Mouse (Mus musculus): ENCODE data around the gene Epx.

The Epx gene

DNA sequence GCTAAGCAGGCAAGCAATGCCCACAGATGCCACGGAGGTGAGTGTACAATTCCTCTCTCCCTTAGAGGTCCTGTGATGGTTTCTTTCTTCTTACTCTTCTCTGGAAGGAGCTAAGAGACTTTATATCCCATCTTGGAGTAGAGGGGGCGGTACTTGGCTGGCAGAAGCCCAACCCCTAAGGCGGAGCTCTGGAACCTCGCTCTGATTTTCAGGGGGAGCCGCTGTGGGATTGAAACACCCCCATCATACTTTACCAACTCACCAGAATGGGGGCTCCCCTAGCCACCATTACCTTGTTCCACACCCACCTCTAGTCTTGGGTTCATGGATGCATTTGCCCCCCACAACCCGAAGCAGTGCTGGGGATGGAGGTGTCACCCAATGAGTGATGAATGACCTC, at the start of gene Epx:
Epx (minus strand) TSS at position 101 of the 400 bp plus-strand sequence.
- DNase-seq (ENCODE audit: low read depth, low spot score): no peak

DNA sequence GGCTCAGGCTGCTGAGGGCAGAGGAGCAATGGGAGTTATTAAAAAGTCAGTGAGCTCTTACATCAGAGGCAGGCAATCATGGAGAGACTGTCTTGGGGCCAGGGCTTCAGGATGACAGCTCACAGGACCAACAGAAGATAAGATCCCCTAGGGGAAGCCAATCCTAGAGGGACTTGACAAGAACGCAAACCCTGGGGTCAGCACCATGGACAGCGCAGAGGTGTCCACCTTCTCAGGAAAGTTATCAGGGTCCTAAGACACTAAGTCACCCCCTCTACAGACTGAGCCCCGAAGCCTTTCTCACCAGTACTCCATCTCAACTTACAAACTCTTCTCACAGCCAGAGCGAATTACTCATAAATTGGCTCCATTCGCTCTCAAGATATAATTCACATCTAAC, 45.6 kb upstream of the Epx start, which contains the start of gene Olfr464:
Olfr464 (minus strand) TSS at position 2 of the 400 bp plus-strand sequence.
- peak; percentile 39 for DNase-seq (ENCODE audit: low read depth, low spot score)

DNA sequence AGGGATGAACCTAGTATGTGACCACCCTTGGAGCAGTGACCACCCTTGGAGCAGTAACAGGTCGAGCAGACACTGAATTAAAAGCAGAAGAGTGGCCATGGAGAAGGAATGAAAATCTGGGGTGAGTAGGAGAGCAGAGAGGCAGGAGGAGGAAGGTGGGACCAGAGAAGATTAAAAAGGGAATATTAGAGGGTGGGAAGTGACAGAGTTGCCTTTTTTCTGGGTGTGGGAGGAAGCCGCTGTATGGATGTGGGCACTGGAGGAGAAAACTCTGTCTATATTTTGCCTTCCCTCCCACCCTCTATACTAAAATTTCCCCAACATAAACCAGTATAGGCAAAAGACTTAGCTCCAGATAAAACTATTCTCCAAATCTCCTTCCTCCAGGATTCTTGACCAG, 45.0 kb upstream of the Epx start:
- no peak for DNase-seq (ENCODE audit: low read depth, low spot score)

DNA sequence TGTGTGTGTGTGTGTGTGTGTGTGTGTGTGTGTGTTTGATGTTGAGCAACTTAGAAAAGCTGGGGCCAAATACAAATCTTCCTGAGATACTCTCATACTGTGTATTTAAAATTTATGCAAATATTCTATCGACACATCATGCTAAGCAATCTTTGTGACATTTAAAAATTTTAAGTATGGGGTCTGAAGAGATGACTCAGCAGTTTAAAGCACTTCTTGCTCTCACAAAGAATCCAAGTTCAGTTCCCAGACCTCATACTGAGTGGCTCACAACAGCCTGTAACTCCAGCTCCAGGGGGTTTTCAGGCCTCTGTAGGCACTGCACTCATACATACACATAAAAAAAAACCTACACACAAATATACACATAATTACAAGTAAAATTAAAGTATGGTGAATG, 40.7 kb upstream of the Epx start:
- no peak for DNase-seq (ENCODE audit: low read depth, low spot score)

DNA sequence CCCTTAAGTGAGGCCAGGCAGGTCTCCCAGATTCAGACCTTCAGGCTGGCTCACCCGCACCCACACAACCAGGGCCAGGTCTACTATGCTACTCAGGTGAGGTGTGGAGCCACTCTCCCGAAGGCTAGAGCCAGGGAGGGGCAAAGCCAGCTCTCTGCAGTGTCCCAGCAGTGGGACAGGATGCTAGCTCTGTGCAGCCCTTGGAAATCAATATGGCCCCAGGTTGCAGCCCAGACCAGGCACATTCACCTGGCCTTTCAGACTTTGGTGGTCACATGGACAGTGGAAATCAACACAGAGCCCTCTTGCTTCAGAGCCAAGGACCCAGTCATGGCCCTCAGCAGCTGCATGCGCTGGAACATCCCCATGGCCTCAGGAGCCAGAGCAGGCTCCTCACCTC, 29.0 kb upstream of the Epx start:
- DNase-seq (ENCODE audit: low read depth, low spot score): no peak

DNA sequence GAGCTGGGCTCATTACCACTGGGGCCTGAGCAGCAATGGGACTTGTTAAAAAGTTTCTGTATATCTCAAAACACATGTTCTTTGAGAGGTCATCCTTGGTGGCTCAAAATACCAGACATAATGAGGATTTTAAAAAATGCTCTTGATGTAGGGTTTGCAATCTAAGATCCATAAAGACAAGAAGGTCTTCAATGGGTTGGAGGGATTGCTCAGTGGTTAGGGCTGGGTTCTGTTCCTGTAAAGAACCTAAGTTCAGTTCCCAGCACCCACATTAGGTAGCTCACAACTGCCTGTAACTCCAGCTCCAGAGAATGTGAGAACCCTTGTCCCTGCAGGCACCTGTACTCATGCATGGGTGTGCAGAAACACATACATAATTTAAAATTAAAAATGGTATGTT, 22.0 kb upstream of the Epx start, which contains the start of gene Olfr463:
Olfr463 (minus strand) TSS at position 101 of the 400 bp plus-strand sequence.
- no peak for DNase-seq (ENCODE audit: low read depth, low spot score)

DNA sequence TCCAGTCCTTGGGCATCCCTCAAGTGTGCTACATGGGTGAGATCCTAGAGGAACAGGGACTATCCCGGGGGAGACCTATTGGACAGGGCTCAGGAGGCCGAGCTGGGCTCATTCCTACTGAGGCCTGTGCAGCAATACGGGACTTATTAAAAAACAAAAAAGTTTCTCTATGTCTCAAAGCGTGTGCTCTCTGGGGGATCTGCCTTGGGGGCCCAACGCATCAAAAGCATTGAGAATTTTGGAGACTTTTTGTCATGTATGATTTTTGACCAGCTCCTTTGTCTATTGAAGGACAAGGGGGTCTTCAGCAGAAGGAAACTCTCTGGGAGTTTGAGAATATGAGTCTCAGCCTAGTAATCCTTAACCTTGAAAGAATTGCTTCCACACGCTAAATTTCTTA, 16.8 kb upstream of the Epx start, which contains the start of gene Olfr462:
Olfr462 (minus strand) TSS at position 101 of the 400 bp plus-strand sequence.
- DNase-seq (ENCODE audit: low read depth, low spot score): no peak

DNA sequence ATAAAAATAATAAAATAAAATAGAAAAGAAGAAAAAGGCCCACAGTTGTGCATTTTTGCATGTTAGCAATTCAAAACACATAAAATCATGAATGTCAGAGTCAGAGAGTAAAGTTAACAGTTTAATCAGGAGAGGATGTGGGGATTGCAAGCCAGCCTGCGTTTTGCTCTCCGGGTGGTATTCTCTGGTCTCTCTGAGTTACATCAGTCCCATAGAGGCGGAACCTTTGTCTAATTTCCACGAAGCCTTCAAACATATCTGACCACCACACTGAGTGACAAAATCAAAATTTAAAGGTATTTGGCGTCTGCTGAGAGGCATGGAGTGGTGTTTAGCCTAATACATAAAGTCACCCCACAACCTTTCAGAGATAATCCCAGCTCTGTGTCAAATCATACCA, 9.5 kb upstream of the Epx start:
- DNase-seq (ENCODE audit: low read depth, low spot score): no peak

DNA sequence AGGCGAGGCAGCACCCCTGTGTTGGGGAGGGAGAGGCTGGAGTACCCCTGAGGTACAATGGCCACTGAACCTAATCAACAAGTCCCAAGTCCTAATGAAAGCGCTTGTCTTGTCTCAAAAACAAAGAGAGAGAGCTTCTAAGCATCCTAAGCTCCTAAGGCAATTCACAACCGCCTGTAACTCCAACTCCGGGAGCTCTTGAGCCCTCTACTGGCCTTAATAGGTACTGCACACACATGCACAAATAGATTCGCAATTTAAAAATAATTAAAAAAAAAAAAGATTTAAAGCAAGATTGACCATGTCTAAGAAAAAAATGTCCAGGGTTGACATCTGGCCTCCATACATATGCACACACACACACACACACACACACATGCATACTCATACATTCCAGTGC, 8.2 kb upstream of the Epx start:
- peak; percentile 61 for DNase-seq (ENCODE audit: low read depth, low spot score)

DNA sequence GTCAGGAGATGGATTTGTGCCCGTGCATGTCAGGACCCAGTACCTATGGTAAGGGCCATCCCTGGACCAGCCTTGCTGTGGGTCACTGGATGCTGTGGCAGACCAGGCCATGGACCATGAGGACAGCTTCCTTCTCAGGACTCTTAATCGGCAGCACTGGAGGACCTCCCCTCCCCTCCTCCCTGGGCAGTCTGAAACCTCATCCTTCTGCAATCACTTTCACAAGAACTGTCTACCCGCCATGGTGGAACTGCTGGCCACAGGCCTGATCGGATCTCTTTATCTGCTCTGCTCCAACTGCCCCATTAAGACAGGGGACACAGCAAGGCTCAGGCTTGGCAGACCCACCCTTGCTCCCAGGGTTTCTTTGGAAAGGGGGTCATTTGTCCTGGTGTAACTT, 6.4 kb upstream of the Epx start:
- no peak for DNase-seq (ENCODE audit: low read depth, low spot score)

DNA sequence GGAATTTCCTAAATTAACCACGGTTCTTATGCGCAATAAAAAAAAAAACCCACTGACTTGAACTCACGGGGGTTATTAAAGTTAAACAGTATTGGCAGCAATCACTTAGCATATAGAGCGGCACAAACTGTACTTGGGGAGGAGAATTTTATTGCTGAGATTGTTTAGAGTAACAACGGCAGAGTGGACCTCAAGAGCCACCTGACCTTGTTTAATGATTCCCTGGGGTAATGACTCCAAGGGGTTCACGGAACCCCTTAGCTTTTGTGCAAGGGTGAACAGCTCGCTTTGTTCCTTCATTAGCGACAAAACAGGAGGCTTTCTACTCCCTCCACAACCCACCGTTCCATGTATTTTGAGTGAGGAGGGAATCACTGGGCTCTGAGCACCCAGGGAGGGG, 4.5 kb upstream of the Epx start:
- DNase-seq (ENCODE audit: low read depth, low spot score): no peak

DNA sequence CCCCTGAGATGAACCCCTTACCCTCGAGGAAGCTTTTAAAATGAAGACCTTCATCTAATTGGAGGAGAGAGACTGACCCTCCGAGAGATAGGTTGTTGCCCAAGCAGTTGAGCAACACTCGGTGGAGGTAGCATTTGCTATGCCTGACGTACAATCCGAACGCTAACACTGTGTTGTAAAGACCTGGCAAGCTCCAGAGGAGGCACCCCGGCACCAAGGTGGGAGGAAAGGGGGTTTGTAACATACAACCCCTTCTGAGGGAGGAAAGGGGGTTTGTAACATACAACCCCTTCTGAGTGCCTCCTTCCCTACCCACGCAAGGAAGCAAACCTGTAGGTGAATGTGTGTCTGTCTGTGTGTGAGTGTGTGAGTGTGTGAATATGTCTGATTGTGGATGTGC, 3.6 kb downstream of the Epx start:
- no peak for DNase-seq (ENCODE audit: low read depth, low spot score)

DNA sequence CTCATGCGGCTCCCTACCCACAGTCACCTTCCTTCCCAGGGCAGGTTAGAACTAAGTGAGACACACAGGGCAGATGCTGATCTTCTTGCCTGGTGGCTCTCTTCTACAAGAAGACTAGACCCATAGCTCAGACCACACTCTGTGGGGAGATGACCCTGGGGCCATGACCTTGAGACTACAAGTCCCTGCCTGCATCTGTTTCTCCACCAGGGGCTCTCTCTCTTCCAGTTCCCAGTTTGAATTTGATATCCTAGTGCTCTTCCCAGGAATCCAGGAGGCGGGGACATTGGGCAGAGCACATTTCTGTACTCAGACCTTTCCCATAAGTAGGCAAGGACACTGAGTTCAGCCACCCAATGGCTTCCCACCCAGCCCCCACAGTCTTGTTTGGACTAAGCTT, 5.2 kb downstream of the Epx start:
- DNase-seq (ENCODE audit: low read depth, low spot score): no peak

DNA sequence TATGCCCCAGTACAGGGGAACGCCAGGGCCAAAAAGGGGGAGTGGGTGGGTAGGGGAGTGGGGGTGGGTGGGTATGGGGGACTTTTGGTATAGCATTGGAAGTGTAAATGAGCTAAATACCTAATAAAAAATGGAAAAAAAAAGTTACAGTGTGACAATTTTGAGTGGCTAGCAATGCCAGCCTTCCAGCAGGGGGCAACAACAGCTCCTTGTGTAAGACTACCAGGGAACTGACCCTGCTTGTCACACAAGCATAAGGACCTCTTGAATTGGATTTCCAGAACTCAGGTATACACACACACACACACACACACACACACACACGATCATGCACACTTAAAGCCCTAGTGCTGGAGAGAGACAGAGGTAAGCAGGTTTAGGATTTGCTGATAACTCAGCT, 8.4 kb downstream of the Epx start:
- DNase-seq (ENCODE audit: low read depth, low spot score): peak; percentile 30

DNA sequence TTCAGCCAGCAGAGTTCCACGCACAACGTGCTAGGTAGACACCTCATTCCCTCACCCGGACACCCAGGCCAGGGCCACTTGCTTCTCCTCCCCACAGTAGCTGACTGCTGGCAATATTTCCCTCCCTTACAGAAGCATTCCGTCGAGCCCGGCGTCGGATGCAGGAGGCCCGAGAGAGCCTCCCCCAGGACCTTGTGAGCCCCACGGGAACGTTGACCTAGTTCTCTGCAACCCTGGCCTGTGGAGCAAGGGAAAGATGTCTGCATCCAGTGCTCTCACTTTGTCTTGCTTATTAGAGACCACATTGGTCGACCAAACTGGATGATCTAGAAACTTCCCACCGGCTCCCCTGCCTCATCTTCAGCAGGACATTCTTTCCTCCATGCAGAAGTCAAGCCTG, 12.5 kb downstream of the Epx start:
- DNase-seq (ENCODE audit: low read depth, low spot score): no peak

DNA sequence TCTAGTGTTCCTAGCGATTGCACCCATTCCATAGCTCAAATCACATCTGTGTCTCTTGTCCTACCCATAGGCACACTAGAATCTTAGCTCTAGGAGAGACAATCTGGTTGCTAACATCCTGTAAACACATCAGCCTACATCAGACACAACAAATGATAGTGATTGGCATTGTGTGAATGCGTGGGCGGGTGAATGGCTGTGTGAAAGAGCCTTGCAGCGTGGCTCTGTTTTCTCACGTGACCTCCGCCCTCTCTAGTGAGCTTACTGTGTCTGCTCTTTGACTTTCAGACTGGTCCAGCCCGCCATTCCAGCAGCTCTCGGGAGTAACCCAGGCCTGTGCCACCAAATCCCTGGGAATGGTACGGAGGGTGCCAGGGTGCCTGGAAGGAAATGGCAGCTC, 14.9 kb downstream of the Epx start:
- no peak for DNase-seq (ENCODE audit: low read depth, low spot score)

DNA sequence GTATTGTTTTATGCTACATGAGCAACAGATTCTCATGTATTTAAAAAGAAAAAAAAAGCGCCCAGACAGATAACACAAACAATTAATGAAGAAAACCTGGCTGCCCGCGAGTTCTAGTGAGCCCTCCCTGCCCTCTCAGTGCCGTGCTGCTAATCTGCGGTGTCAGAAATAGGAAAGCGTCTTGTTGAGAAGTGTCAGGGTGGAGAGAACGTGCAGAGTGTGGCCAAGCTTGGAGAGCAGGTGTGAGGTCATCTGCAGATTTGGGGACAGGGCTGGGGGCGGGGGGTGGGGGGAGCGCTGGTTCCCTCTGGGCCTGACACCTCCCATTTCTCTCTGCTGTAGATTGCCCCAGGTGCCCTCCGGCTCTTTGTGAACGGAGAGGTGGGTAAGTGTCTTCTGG, 16.1 kb downstream of the Epx start:
- no peak for DNase-seq (ENCODE audit: low read depth, low spot score)

DNA sequence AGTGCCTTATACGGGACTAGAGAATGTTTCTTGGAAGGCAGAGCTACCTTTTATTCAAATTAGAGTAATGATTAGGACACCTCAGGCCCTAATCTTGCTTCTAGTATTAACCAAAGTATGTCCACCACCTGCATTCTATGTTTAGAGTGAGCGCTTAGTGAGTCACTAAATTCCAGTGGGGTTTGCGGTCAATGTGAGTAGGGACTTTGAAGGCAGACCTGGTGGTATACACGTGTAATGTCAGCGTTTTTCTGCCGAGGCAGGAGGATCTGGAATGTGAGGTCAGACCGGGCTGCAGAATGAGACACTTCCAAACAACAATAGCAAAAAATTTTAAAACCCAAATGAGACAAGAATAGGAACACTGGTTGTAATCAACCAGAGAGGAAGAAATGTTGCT, 20.8 kb downstream of the Epx start:
- no peak for DNase-seq (ENCODE audit: low read depth, low spot score)

DNA sequence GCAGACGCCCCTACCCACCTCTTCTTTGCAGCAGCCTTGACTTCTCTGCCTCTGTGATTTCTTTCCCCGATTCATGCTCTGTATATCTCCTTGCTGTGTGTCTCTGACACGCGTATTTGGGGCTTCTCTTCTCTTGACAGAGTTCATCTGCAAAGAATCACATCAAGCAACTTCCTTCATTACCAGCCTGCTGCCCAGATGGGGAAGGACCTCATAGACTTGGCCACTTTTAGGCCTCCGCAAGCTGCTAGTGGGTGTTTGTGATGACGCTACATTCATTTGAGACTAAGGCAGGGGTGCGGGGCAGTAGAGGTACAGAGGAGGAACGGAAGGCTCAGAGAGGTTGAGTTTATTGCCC, 21.8 kb downstream of the Epx start:
- DNase-seq (ENCODE audit: low read depth, low spot score): peak; percentile 77

DNA sequence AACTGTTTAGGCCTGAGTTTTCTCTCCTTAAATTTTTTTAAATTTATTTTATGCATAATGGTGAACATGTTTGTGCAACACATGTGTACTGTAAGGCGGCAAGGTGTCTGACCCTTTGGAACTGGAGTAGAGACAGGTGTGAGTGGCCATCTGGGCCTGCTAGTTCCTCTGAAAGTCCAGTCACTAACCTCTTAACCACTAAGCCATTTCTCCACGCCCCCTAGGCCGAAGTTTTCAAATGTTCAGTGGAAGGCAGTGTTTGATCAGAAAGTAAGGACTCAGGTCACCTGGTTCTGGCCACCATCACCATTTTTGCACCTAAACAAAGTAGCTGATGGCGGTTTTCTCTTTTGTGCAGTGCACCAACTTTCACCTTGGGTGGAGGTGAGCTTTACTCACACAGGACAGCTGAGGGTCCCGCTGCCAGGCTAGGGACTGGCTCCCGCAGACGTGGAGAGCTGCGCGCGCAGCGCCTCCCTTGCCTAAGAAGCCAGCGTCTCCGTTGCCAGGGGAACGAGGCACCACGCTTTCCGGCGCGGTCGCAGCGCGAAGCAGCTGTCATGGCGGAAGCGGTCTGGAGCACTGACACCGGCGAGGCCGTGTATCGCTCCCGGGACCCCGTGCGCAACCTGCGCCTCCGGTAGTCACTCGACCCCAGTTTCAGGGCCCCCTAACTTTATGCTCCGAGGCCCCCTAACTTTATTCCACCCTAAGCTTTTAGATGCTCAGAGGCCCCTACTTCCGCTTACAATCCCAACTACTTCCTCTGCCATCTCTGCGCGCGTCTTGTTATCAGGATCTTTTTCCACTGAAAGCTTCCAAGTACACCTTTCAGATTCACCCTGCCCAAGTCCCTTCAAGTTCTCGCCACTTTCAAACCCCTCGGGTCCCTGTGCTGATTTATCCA, 22.4 kb downstream of the Epx start, which contains the start of gene Mks1:
Mks1 (plus strand) TSS at position 526 of the 907 bp plus-strand sequence.
- DNase-seq (ENCODE audit: low read depth, low spot score): peak; percentile 96

DNA sequence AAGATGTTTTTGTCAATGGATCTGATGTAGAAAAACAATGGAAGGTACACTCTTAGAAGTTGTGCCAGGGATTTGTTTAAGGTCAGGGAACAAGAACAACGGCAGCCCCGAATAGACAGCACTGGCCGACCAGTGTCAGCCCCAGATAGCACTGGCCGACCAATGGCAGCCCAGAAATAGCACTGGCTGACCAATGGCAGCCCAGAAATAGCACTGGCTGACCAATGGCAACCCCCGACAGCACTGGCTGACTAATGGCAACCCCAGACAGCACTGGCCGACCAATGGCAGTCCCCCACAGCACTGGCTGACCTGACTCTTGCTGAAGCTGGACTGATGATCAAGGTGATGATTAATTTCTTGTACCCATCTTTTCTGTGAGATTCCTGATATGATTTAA, 27.5 kb downstream of the Epx start:
- DNase-seq (ENCODE audit: low read depth, low spot score): no peak

DNA sequence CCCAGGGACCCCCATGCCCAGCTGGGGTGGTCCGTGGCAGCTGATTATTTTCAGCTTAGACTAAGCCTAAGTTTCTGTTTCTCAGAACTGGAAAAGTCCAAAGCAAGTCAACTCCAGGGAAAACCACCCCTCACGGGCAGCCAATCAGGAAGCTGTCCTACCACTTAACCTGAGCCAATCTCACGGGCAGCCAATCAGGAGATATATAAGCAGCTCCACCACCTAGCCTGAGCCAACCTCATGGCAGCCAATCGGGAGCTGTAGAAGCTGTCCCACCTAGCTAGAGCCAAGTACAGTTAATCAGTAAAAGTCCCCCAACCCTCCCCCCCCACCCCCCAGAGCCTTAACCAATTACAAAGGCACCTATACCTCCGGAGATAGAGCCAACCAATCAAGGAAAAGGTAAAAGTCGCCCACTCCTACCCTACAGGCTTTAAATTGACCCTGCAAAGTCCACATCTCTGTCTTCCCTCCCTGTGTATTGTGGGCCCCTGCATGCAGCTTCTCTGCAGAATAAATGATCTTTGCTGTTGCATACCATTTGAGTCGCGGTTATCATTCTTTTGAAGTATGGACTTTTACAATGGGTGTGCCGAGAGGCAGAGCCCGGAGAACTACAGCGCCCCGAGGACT, 28.3 kb downstream of the Epx start:
- no peak for DNase-seq (ENCODE audit: low read depth, low spot score)

DNA sequence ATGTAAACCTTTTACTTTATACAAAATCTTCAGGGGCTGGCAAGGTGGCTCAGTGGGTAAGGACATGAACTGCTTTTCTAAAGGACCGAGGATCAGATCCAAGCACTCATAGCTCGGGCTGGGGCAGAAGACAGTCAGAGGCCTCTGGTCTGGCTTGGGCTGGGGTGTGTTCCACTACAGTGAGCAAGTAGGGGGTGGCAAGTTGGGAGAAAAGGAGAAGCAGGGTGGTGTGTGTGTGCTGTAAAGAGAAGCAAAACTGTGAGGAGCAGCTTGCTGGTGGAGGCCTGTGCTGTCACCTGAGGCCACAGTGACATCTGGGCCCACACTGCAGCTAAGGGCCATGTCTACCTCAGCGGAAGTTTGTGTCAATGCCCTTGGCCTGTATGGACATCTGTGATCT, 33.9 kb downstream of the Epx start:
- DNase-seq (ENCODE audit: low read depth, low spot score): peak; percentile 88
